Mouse (Mus musculus) c-Kit-positive CD71-positive TER-119-negative erythroid progenitor cells, embryonic 14.5 days (primary cell): ENCODE data around the gene Tunar.

Source experiments
- DNase-seq: peaks from one replicate; pipeline ENCODE4 v3.0.0-alpha.2; 2013; ENCODE audit warnings: low read depth

The Tunar gene

DNA sequence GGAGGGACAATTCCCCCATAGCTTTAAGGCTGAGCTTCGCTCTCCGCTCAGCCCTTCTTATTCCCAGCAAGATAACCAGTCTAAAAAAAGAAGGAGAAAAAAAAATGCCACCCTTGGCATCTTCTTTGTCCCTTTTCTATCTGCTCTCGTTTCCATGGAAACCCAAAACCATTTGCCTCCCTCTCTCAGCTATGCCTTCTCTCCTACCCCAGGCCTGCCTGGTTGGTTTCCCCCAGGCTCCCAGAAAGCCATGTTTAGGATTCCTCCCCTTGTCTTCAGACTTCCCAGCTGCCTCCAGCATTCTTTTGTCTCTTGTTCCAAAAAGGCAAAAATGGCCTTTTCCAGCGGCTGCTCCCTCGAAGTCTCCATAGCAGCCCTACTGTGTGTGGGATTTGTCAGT, 70.1 kb downstream of the Tunar start:
- DNase-seq = no peak

DNA sequence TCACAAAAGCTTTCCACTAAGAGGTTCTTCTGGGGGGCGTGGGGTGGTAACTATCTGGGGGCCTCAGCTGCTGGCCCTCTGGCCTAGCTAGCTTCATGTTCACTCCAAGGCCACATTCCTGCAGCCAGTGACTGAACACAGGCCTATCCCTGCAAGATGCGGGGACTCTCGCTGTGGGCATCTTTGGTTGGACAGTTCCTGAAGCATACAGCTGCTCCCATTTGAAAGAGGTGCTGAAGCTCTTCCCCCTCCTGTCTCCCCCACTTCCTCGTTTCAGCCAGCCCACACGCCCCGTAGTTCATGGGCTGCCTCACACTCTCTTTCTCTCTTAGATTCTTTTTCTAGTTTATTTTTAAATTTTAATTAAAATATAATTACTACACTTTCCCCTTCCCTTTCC, 72.3 kb downstream of the Tunar start:
- DNase-seq = no peak

GRCm38 (mm10) chr12:105413909-105414308, 80.2 kb downstream of the Tunar start:
- no peak for DNase-seq

- DNase-seq = no peak
Measured at GRCm38 (mm10) chr12:105420476-105420875, 86.8 kb downstream of the Tunar start.

DNA sequence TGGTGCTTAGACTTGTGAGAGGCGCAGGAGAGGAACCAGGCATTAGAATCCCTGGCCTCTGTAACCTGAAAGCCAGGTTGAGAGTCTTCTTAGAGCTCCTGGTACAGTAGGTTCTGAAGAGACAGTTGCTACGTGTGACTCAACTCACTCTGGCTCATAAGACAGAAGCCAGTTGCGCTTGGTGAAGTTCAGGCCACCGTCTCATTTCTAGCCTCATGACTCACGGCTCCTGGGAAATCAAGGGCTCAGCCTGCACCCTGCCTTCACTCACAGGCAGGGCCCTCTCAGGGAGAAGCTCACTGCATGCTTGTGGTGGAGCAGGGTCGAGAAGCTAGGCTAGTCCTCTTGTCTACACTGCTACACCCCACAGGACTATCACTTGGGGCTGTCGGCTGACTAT, 92.9 kb downstream of the Tunar start:
- no peak for DNase-seq

- DNase-seq = no peak
Measured at GRCm38 (mm10) chr12:105427039-105427757, 93.5 kb downstream of the Tunar start.

DNA sequence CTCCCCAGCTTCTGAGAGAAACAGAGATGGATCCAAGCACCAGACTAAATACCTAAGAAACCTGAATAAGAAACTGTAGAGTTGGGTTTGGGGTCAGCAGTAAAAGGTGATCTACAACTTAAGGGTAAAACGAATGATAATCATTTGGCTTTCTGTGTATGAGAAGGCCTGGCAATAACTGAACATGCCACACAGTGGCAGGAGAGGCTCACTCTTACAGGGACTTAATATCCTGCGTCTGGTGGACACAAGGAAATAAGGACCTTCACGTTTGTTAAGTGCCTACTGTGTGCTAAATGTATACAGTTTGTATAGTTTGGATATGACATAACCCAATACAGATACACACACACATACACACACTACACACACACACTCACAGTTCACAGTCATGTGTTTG, 98.2 kb downstream of the Tunar start:
- DNase-seq = no peak

- no peak for DNase-seq
Measured at GRCm38 (mm10) chr12:105432807-105433206, 99.1 kb downstream of the Tunar start.
